Mouse (Mus musculus): ENCODE data around the gene Hip1. TPM values are rescaled to one million over a fixed set of nuclear protein-coding genes. Genes with fewer than 3 reads are reported as not detected.

Gene Hip1
- polyA plus RNA-seq (2015; fragmentation: Nextera tagmentation; extraction: Ambion mirVana), result 3.0 and 3.5 TPM in 2 replicates

DNA sequence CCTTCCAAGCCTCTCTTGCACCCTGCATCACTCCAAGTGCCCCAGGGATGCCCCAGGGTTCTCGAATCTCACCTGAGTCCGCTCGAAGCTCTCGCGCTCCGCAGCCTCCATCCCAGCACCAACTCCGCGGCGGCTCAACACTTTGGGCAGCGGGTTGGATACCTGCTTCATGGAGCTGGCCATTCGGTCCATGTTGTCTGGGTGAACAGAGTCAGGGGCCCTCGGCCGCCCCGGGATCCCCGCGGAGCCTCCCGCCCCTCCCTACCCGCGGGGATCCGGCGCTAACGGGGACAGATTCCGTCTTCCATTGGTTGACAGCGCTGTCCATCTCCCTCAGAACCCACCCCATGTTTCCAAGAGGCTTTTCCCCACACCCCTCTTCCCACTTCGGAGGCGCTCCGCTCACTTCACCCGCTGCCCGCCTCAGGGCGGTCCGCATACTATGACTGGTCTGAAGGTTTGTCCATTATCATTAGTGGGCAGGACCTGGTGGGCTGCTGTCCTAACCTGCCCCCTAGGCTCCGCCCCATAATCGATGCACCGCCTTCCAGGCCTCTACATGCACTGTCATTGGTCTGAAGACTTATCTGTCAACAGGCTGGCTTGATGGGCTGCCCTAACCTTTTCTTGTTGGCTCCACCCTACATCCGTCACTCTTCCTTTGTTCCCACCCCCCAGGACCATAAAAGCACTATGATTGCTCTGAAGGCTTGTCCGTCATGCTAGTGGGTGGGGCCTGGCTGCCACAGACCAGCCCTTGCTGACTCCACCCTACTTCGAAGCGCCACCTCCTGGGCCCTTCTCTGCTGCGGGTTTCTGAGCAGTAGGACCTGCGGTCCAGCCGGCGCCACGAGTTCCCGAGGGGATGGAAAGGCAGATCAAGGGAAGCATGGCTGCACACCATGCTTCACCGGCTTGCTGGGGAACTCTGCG, at the start of gene Hip1:
Hip1 (minus strand) TSS at position 256 of the 933 bp plus-strand sequence.
- WGBS (ENCODE audit: insufficient replicate concordance), result under 1% methylated on average over 46 of the region's 46 CpGs
- peak; percentile 95 for ATAC-seq (ENCODE audit: insufficient read depth)
- Histone ChIP-seq H3K4me2 (peak within 1 kb of the TSS; percentile 76), H3K4me1 (replicated peaks) (peaks cover 19% of the 10 kb centered on the region), H3K27ac (replicated peaks) (no peak within 1 kb of the TSS), H3K9me3 (replicated peaks) (no peaks in the 10 kb centered on the region), H3K27me3 (peaks cover 37% of the 10 kb centered on the region), H3K4me3 (replicated peaks) (peak within 1 kb of the TSS; percentile 59), H3K36me3 (replicated peaks) (no peaks in the 10 kb centered on the region), H3K9ac (peak within 1 kb of the TSS; percentile 30; the same call in 1 of the 2 replicates)

- Histone ChIP-seq H3K9ac (no peak overlapping the region), H3K36me3 (replicated peaks) (no peaks in the 10 kb centered on the region), H3K27ac (replicated peaks) (no peak overlapping the region), H3K4me1 (replicated peaks) (no peaks in the 10 kb centered on the region), H3K9me3 (replicated peaks) (no peaks in the 10 kb centered on the region), H3K4me3 (replicated peaks) (no peak overlapping the region), H3K27me3 (no peaks in the 10 kb centered on the region), H3K4me2 (no peak overlapping the region)
- WGBS (ENCODE audit: insufficient replicate concordance), result 55% methylated on average over 12 of the region's 12 CpGs
- no peak for ATAC-seq (ENCODE audit: insufficient read depth)
Observed at GRCm38 (mm10) chr5:135589996-135590784, 45.3 kb upstream of the Hip1 start.

DNA sequence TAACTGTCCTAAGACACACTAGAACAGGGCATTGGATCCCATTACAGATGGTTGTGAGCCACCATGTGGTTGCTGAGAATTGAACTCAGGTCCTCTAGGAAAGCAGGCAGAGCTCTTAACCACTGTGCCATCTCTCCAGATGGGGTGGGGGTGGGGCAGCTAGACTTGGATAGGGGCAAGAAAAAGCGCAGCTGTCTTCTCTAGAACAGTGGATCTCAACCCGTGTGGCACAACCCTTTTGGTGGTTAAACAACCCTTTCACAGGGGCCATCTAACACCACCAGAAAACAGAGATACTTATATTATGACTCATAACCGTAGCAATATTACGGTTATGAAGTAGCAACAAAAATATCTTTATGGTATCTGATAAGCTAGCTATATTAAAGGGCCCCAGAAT, 42.8 kb upstream of the Hip1 start:
- no peaks in the 10 kb centered on the region for H3K36me3 ChIP-seq (replicated peaks)
- ATAC-seq (ENCODE audit: insufficient read depth), result no peak
- H3K27ac ChIP-seq (replicated peaks), result no peak overlapping the region
- H3K4me3 ChIP-seq (replicated peaks), result no peak overlapping the region
- no peaks in the 10 kb centered on the region for H3K4me1 ChIP-seq (replicated peaks)
- 61% methylated on average over 4 of the region's 4 CpGs for WGBS (ENCODE audit: insufficient replicate concordance)
- no peak overlapping the region for H3K4me2 ChIP-seq
- no peaks in the 10 kb centered on the region for H3K9me3 ChIP-seq (replicated peaks)
- H3K9ac ChIP-seq, result no peak overlapping the region
- no peaks in the 10 kb centered on the region for H3K27me3 ChIP-seq

DNA sequence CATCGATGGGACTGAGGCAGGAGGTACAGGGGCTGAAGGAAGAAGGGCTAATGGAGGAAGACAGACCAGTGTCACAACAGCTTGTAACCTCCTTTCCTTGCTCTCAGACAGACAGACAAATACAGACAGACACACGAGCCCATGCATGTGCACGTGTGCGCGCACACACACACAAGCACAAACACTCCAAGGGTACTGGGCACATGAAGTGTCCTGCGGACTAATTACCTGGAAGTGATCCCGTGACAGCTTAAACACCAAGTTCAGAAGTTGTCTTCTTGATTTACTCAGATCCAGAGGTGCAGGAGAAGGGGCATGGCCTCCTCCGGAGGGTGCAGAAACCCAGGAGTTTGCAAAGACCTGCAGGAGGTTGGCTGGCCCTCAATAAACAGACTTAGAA, 40.8 kb upstream of the Hip1 start:
- 69% methylated on average over 8 of the region's 8 CpGs for WGBS (ENCODE audit: insufficient replicate concordance)

DNA sequence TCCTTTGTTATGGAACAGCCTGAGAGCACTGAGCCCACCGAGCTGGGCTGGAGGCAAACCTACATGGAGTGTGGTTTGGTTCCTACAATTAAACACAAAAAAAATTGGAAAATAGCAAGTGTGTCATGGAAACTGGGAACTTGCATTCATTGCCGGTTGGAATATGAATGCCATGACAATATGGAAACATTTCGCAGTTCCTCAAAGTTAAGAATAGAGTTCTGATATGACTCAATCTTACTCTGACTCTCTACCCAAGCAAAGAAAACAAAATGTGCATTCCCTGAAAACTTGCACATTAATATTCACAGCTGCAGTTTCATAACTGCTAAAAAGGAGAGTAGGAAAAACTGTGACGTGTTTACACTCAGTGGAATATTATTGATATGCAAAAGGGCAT, 37.4 kb upstream of the Hip1 start:
- WGBS (ENCODE audit: insufficient replicate concordance), result 59% methylated on average over 4 of the region's 4 CpGs
- Histone ChIP-seq H3K4me3 (replicated peaks) (no peak overlapping the region), H3K4me1 (replicated peaks) (no peaks in the 10 kb centered on the region), H3K36me3 (replicated peaks) (no peaks in the 10 kb centered on the region), H3K27ac (replicated peaks) (no peak overlapping the region), H3K9me3 (replicated peaks) (no peaks in the 10 kb centered on the region), H3K27me3 (no peaks in the 10 kb centered on the region), H3K4me2 (no peak overlapping the region), H3K9ac (no peak overlapping the region)
- no peak for ATAC-seq (ENCODE audit: insufficient read depth)

More for the DNA sequence above, 40.8 kb upstream of the Hip1 start:
- Histone ChIP-seq H3K36me3 (replicated peaks) (no peaks in the 10 kb centered on the region), H3K4me2 (no peak overlapping the region), H3K27ac (replicated peaks) (no peak overlapping the region), H3K4me3 (replicated peaks) (no peak overlapping the region), H3K27me3 (no peaks in the 10 kb centered on the region), H3K9me3 (replicated peaks) (no peaks in the 10 kb centered on the region), H3K9ac (no peak overlapping the region), H3K4me1 (replicated peaks) (no peaks in the 10 kb centered on the region)
- no peak for ATAC-seq (ENCODE audit: insufficient read depth)

DNA sequence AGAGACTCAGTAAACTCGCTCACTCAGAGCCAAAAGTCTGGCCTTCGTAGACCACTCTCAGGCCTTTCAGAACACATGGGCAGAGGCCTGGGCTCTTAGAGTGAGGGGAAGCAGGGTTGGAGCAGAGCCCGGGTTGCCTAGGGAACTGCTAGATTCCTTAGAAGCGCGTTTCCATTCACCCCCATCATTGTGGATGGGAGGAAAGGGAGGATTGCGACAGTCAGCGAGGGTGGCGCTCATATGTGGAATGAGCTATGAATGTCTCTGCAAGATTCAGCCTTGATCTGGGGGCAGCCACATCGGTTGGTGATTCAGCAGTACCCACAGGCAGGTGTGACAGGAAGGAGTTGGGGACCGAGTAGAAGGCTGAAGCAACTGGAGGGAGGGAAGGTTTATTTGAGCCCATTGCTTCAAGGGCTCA, 34.4 kb upstream of the Hip1 start:
- Histone ChIP-seq H3K36me3 (replicated peaks) (no peaks in the 10 kb centered on the region), H3K9me3 (replicated peaks) (no peaks in the 10 kb centered on the region), H3K4me2 (no peak overlapping the region), H3K4me3 (replicated peaks) (no peak overlapping the region), H3K9ac (no peak overlapping the region), H3K4me1 (replicated peaks) (no peaks in the 10 kb centered on the region), H3K27me3 (no peaks in the 10 kb centered on the region), H3K27ac (replicated peaks) (no peak overlapping the region)
- WGBS (ENCODE audit: insufficient replicate concordance), result 73% methylated on average over 10 of the region's 10 CpGs
- ATAC-seq (ENCODE audit: insufficient read depth), result no peak

GRCm38 (mm10) chr5:135576055-135576454, 31.1 kb upstream of the Hip1 start:
- no peak for ATAC-seq (ENCODE audit: insufficient read depth)
- Histone ChIP-seq H3K4me2 (no peak overlapping the region), H3K9me3 (replicated peaks) (no peaks in the 10 kb centered on the region), H3K36me3 (replicated peaks) (no peaks in the 10 kb centered on the region), H3K4me3 (replicated peaks) (no peak overlapping the region), H3K9ac (no peak overlapping the region), H3K27ac (replicated peaks) (no peak overlapping the region), H3K4me1 (replicated peaks) (no peaks in the 10 kb centered on the region), H3K27me3 (no peaks in the 10 kb centered on the region; the same call in 1 of the 2 replicates)
- WGBS (ENCODE audit: insufficient replicate concordance), result 58% methylated on average over 4 of the region's 4 CpGs

DNA sequence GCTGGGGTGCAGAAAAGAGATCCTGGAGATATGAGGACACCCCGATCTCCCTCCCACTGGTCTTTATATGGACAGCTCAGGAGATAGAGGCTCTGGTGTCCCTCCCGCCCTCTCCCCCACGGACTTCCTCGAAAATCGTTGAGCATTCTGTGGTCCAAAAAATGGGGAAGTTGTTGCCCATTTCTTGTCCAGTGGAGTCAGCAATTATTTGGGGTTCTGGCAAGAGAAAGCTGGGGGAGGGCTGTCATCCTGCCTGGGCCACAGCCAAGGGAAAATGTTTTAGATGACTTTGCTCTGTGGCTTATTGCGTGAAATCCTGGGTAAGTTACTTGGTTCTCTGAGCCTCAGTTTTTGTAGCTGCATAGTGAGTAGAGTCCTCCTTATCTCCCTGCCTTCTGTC, 28.1 kb upstream of the Hip1 start, which contains the start of gene Ccl24:
Ccl24 (minus strand) TSS at position 44 of the 400 bp plus-strand sequence.
- WGBS (ENCODE audit: insufficient replicate concordance), result 27% methylated on average over 6 of the region's 6 CpGs
- no peak for ATAC-seq (ENCODE audit: insufficient read depth)
- Histone ChIP-seq H3K4me3 (replicated peaks) (no peak within 1 kb of the TSS), H3K36me3 (replicated peaks) (no peaks in the 10 kb centered on the region), H3K9me3 (replicated peaks) (no peaks in the 10 kb centered on the region), H3K9ac (no peak within 1 kb of the TSS), H3K4me1 (replicated peaks) (no peaks in the 10 kb centered on the region), H3K27ac (replicated peaks) (no peak within 1 kb of the TSS), H3K27me3 (no peaks in the 10 kb centered on the region; the same call in 1 of the 2 replicates), H3K4me2 (no peak within 1 kb of the TSS)

GRCm38 (mm10) chr5:135568698-135569097, 23.8 kb upstream of the Hip1 start:
- no peak overlapping the region for H3K4me2 ChIP-seq
- H3K27me3 ChIP-seq, result no peaks in the 10 kb centered on the region; the same call in 1 of the 2 replicates
- H3K9me3 ChIP-seq (replicated peaks), result no peaks in the 10 kb centered on the region
- H3K9ac ChIP-seq, result no peak overlapping the region
- no peak for ATAC-seq (ENCODE audit: insufficient read depth)
- no peaks in the 10 kb centered on the region for H3K4me1 ChIP-seq (replicated peaks)
- no peaks in the 10 kb centered on the region for H3K36me3 ChIP-seq (replicated peaks)
- 24% methylated on average over 6 of the region's 6 CpGs for WGBS (ENCODE audit: insufficient replicate concordance)
- H3K27ac ChIP-seq (replicated peaks), result no peak overlapping the region
- H3K4me3 ChIP-seq (replicated peaks), result no peak overlapping the region

- no peak overlapping the region for H3K27ac ChIP-seq (replicated peaks)
- 46% methylated on average over 6 of the region's 6 CpGs for WGBS (ENCODE audit: insufficient replicate concordance)
- no peak overlapping the region for H3K4me2 ChIP-seq
- H3K27me3 ChIP-seq, result no peaks in the 10 kb centered on the region; the same call in 1 of the 2 replicates
- ATAC-seq (ENCODE audit: insufficient read depth), result no peak
- no peak overlapping the region for H3K9ac ChIP-seq
- no peak overlapping the region for H3K4me3 ChIP-seq (replicated peaks)
- H3K4me1 ChIP-seq (replicated peaks), result no peaks in the 10 kb centered on the region
- no peaks in the 10 kb centered on the region for H3K36me3 ChIP-seq (replicated peaks)
- no peaks in the 10 kb centered on the region for H3K9me3 ChIP-seq (replicated peaks)
Observed at GRCm38 (mm10) chr5:135567556-135568265, 22.8 kb upstream of the Hip1 start.
